Mouse (Mus musculus) liver, embryonic 14.5 days (tissue): ENCODE data around the gene Mipol1. TPM values are rescaled to one million over a fixed set of nuclear protein-coding genes. Genes with fewer than 3 reads are reported as not detected.

Experiments
- ATAC-seq: fragments of 200-750 bp; cut with Nextera tagmentation; 2 replicates; pipeline ENCODE4 v1.8.0; 2017; ENCODE audit warnings: moderate number of reproducible peaks, mild to moderate bottlenecking, moderate library complexity; ENCODE audit not compliant: insufficient read depth
- DNase-seq, 3 experiments: peaks; one replicate each; pipeline ENCODE4 v3.0.0-alpha.2; 2012 to 2013; ENCODE audit warnings: low read depth in 3 of 3, low spot score in 3 of 3
- H3K27ac ChIP-seq: fragments of 300-500 bp; sonication (generic); 2 replicates; pipeline ENCODE4 v1.5.1; 2014; ENCODE audit warnings: moderate library complexity, mild to moderate bottlenecking, control low read depth, inconsistent platforms
- H3K27me3 ChIP-seq: fragments of 300-500 bp; sonication (generic); 2 replicates; pipeline ENCODE4 v1.6.1; 2014; ENCODE audit warnings: mild to moderate bottlenecking, low read length, moderate library complexity; ENCODE audit not compliant: control insufficient read depth, insufficient read depth
- H3K36me3 ChIP-seq: fragments of 300-500 bp; sonication (generic); replicated peaks from 2 replicates; pipeline ENCODE4 v1.6.1; 2014; ENCODE audit warnings: low read depth; ENCODE audit not compliant: control insufficient read depth, insufficient read depth
- H3K4me1 ChIP-seq, 2 experiments: fragments of 200-500 bp in 1 of 2; fragments of 300-500 bp in 1 of 2; sonication (generic) in 1 of 2; replicated peaks; 2 replicates each; pipeline ENCODE4 v1.6.1; 2012 to 2014; ENCODE audit warnings: antibody characterized with exemption in 1 of 2, inconsistent platforms in 1 of 2, low read length in 1 of 2; ENCODE audit not compliant: control insufficient read depth in 2 of 2, insufficient read depth in 2 of 2
- H3K4me2 ChIP-seq: fragments of 300-500 bp; sonication (generic); 2 replicates; pipeline ENCODE4 v1.6.1; 2014; ENCODE audit warnings: low read depth, mild to moderate bottlenecking, control low read depth, moderate library complexity
- H3K4me3 ChIP-seq, 2 experiments: fragments of 200-500 bp in 1 of 2; fragments of 300-500 bp in 1 of 2; sonication (generic) in 1 of 2; 2 replicates each; pipeline ENCODE4 v1.5.1; 2012 to 2014; ENCODE audit warnings: low read depth in 2 of 2, low read length in 2 of 2, mild to moderate bottlenecking in 2 of 2, control low read depth in 1 of 2, inconsistent platforms in 1 of 2, moderate library complexity in 1 of 2; ENCODE audit not compliant: insufficient read depth in 1 of 2
- H3K9ac ChIP-seq: fragments of 300-500 bp; sonication (generic); replicated peaks from 2 replicates; pipeline ENCODE4 v1.6.1; 2014; ENCODE audit warnings: mild to moderate bottlenecking, control low read depth, moderate library complexity
- H3K9me3 ChIP-seq: fragments of 300-500 bp; sonication (generic); 2 replicates; pipeline ENCODE4 v1.6.1; 2016; ENCODE audit warnings: low read length, mixed read lengths; ENCODE audit not compliant: control insufficient read depth
- CTCF ChIP-seq: IDR thresholded peaks from 2 replicates; pipeline ENCODE4 v1.5.1; 2016; ENCODE audit warnings: antibody characterized with exemption, low read depth, control low read depth
- EP300 ChIP-seq: IDR thresholded peaks from 2 replicates; pipeline ENCODE4 v1.6.1; 2016; ENCODE audit warnings: antibody characterized with exemption, low read depth
- WGBS: fragments of 180-500 bp; shearing (Covaris S2); extraction: QIAGEN DNeasy Blood & Tissue Kit; methylation state at CpG from one replicate; pipeline ENCODE4 v1.1.7; 2014; ENCODE audit not compliant: insufficient replicate concordance; 5-methylcytosine and 5-hydroxymethylcytosine counted together
- polyA plus RNA-seq, 2 experiments: library from polyadenylated mRNA; depleted of rRNA in 1 of 2; stranded (reverse) in 1 of 2; unstranded in 1 of 2; fragments of >200 nt; fragmentation: Nextera tagmentation in 1 of 2; extraction: Ambion mirVana in 1 of 2; gene quantifications; 2 replicates each; pipeline versions ENCODE4 v1.2.1 to v1.2.3; 2012 to 2014

Gene Mipol1
- polyA plus RNA-seq, 2 experiments = 1.7 to 3.5 TPM

DNA sequence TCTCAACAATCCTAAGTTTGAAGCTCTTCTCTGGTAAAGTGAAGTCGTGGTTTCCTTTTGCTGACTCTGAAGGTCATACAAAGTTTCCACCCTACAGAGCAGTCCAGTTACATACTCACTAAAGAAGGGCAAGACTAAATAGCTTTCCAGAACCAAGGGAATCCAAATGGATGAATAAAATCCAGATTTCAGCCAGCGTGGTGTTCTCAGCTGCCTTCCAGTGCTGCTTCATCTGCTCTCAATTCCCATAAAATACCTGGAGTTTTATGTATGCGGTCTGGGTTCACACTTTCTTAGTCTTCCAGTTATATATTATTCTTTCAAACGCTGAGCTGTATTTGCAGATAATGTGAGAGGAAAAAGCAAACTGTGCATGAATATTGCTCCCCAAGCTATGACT is 280.9 kb downstream of the Mipol1 start:
- TF ChIP-seq EP300 = no peak
- no peak for TF ChIP-seq CTCF
- Histone ChIP-seq H3K27ac (no peak overlapping the region), H3K4me3 (no peak overlapping the region), H3K9ac (no peak overlapping the region), H3K36me3 (no peaks in the 10 kb centered on the region), H3K4me2 (no peak overlapping the region), H3K9me3 (no peaks in the 10 kb centered on the region), H3K4me1 (no peaks in the 10 kb centered on the region), H3K27me3 (no peaks in the 10 kb centered on the region)
- DNase-seq (no peak), ATAC-seq (no peak)
- 63% methylated on average over 4 of the region's 4 CpGs for WGBS

DNA sequence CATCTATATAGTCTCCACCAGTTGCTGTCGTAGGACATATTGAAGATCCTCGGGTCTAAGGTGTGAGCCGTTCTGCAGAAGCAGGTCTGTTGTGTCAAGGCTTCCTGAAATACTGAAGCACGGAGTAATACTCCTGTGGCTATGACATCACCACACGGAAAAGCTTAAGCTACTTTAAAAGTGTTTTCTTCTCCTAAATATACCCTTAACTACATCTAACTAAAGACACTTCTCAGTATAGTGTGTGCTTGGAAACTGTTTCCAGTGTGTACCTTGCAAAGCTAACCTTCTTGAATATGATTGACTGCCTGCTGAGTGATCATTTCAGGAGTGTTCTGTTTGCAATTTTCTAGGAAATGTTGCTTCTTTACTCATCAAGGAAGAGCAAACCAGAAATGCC is 281.3 kb downstream of the Mipol1 start:
- Histone ChIP-seq H3K9ac (no peak overlapping the region), H3K27ac (no peak overlapping the region), H3K4me2 (no peak overlapping the region), H3K36me3 (no peaks in the 10 kb centered on the region), H3K27me3 (no peaks in the 10 kb centered on the region), H3K4me1 (no peaks in the 10 kb centered on the region), H3K9me3 (no peaks in the 10 kb centered on the region), H3K4me3 (no peak overlapping the region)
- DNase-seq (no peak), ATAC-seq (no peak)
- no peak for TF ChIP-seq EP300
- no peak for TF ChIP-seq CTCF
- 54% methylated on average over 5 of the region's 5 CpGs for WGBS

GRCm38 (mm10) chr12:57514552-57514951 is 284.3 kb downstream of the Mipol1 start:
- WGBS = 29% methylated on average over 1 of the region's 1 CpGs
- DNase-seq (no peak), ATAC-seq (no peak)
- TF ChIP-seq CTCF = no peak
- TF ChIP-seq EP300 = no peak
- H3K9me3 ChIP-seq = no peaks in the 10 kb centered on the region
- no peak overlapping the region for H3K9ac ChIP-seq
- H3K4me2 ChIP-seq = no peak overlapping the region
- no peaks in the 10 kb centered on the region for H3K27me3 ChIP-seq
- no peak overlapping the region for H3K4me3 ChIP-seq
- no peaks in the 10 kb centered on the region for H3K4me1 ChIP-seq
- H3K27ac ChIP-seq = no peak overlapping the region
- no peaks in the 10 kb centered on the region for H3K36me3 ChIP-seq

- ATAC-seq = no peak
Observed at GRCm38 (mm10) chr12:57515702-57516377, 285.6 kb downstream of the Mipol1 start.

GRCm38 (mm10) chr12:57528335-57528734 is 298.1 kb downstream of the Mipol1 start:
- no peak overlapping the region for H3K27ac ChIP-seq
- no peak for TF ChIP-seq EP300
- TF ChIP-seq CTCF = no peak
- H3K4me1 ChIP-seq = no peaks in the 10 kb centered on the region
- no peak overlapping the region for H3K9ac ChIP-seq
- ATAC-seq (no peak), DNase-seq (no peak)
- H3K36me3 ChIP-seq = no peaks in the 10 kb centered on the region
- H3K4me2 ChIP-seq = no peak overlapping the region
- WGBS = 39% methylated on average over 4 of the region's 4 CpGs
- no peaks in the 10 kb centered on the region for H3K9me3 ChIP-seq
- no peak overlapping the region for H3K4me3 ChIP-seq
- H3K27me3 ChIP-seq = no peaks in the 10 kb centered on the region; the same call in none of the 2 replicates

More at GRCm38 (mm10) chr12:57515702-57516377, 285.6 kb downstream of the Mipol1 start:
- no peaks in the 10 kb centered on the region for H3K9me3 ChIP-seq
- no peak overlapping the region for H3K27ac ChIP-seq
- H3K4me2 ChIP-seq = no peak overlapping the region
- TF ChIP-seq EP300 (no peak), CTCF (no peak)
- DNase-seq = no peak
- 43% methylated on average over 12 of the region's 12 CpGs for WGBS
- H3K36me3 ChIP-seq = no peaks in the 10 kb centered on the region
- no peaks in the 10 kb centered on the region for H3K4me1 ChIP-seq
- no peak overlapping the region for H3K4me3 ChIP-seq
- H3K9ac ChIP-seq = no peak overlapping the region
- no peaks in the 10 kb centered on the region for H3K27me3 ChIP-seq
